Mouse (Mus musculus): ENCODE measurements around the gene Etv5.

Gene Etv5

GRCm38 (mm10) chr16:22439499-22440177 is at the start of gene Etv5:
Etv5 (minus strand) TSS chr16:22439719.
- peak; percentile 97 to 99 for DNase-seq (ENCODE audit: low spot score in 2 of 2)

GRCm38 (mm10) chr16:22483900-22484299 is 44.4 kb upstream of the Etv5 start:
- peak in 1 of 2 experiments; percentile 27 for DNase-seq (ENCODE audit: low spot score in 2 of 2)

DNA sequence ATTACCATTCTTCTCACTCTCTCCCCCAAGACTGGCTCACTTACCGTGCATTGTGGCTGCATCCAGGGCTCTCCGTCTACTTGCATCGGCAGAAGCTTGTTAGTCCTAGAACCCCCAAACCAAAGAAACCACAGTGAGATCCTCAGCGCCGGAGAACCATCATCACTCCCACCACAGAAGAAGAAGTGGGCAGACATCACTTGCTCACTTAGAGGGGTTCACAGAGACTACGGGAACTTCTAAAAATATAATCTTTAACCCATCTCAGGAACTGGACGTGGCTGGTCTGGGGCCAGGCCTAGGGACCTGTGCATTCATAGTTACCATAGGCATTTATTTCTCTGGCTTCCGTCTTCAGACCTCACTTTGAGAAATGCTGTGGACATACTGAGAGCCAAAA is 39.8 kb upstream of the Etv5 start:
- DNase-seq (ENCODE audit: low spot score in 2 of 2), result no peak

DNA sequence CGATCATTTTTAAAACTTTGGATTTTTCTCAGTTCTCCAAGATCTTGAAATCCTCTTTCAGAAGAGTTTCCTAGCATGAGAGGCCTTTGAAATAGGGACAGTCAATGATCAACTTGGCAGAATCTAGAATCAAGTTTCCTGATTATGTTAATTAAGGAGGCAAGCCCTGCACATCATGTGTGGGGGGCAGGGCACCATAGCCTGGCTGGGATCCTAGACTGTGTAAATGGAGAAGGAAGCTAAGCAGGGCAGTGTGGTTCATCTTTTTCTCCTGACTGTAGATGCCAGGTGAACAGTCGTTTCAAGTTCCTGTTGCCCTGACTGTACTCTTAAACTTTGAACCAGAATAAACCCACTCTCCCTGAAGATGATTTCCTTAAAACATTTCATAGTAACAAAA is 32.2 kb upstream of the Etv5 start:
- DNase-seq (ENCODE audit: low spot score in 2 of 2), result no peak

DNA sequence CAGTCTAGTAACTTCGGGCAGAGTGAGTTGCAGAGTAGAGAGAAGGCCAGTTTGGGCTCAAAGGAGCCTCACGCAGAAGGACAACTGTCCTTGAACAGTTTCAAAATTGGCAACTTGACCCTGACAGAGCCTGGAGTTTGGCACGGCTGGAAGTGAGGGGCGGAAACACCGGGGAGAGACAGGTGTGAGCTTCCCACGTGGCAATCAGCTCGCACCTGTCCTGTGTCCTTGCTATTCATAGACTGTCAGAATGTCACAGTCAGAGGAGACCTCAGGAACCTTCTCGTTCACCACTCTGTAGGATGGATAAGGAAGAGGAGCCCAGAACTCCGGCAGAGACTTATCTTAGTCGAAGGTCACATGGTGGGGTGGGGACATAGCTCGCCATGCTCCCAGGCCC is 29.9 kb upstream of the Etv5 start:
- DNase-seq (ENCODE audit: low spot score in 2 of 2), result no peak

GRCm38 (mm10) chr16:22467111-22467510 is 27.6 kb upstream of the Etv5 start:
- no peak for DNase-seq (ENCODE audit: low spot score in 2 of 2)

DNA sequence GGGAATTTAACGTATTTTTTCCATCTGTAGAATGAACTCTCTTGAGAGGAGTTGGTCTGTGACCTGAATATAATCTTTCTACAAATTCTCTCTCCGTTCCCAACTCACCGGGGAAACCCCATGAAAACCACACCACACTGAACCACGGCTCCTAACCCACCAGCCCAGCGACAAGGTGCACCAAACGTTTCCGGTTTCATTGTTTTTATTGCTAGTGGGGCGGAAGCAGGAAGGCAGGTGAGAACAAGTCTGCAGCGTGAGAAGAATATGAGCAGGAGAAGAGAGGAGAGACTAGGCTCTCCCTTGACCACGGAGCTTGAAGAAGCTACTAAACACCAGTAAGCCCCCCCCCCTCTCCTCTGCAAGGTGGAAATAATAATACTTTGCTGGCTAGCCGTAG is 26.9 kb upstream of the Etv5 start:
- no peak for DNase-seq (ENCODE audit: low spot score in 2 of 2)

- no peak for DNase-seq (ENCODE audit: low spot score in 2 of 2)
Observed at GRCm38 (mm10) chr16:22462220-22462619, 22.7 kb upstream of the Etv5 start.

GRCm38 (mm10) chr16:22461728-22462127 is 22.2 kb upstream of the Etv5 start:
- DNase-seq (ENCODE audit: low spot score in 2 of 2), result no peak

DNA sequence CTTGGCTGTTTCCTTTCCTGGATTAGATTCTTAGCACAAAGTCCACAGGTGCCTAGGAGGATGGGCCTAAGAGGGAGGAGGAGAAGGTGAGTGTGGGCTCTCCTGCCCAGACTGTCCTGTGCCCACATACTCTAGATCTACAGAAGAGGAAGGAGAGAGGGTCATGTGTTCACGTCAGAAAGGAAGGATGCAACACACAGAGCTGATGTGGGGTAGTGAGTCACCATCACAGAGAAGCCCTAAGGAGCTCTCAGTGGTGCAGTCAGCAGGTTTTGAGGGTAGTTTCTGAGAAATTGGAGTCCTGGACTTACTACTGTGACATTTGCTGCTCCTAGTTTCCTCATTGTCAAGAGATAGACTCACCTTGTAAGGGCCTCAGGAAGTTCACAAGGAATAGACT is 21.4 kb upstream of the Etv5 start:
- DNase-seq (ENCODE audit: low spot score in 2 of 2), result no peak

DNA sequence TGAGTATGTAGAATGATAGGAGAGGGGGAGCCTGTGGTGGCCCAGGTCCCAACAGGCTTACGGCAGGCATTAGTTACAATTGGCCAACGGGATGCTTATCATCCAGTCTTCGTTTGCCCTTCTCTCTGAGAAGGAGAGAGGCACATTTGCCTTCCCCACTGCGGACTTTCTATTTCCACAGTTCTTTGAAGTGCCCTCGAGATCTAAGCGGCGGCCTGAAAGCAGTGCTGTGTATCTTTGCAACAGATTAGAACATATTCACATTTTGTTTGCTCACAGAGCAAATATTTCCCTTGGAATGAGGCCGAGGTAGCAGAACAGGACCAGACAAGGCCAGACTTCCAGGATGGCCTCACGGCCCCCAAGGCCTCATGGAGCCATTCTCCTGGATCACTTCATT is 12.6 kb upstream of the Etv5 start:
- DNase-seq (ENCODE audit: low spot score in 2 of 2), result no peak

DNA sequence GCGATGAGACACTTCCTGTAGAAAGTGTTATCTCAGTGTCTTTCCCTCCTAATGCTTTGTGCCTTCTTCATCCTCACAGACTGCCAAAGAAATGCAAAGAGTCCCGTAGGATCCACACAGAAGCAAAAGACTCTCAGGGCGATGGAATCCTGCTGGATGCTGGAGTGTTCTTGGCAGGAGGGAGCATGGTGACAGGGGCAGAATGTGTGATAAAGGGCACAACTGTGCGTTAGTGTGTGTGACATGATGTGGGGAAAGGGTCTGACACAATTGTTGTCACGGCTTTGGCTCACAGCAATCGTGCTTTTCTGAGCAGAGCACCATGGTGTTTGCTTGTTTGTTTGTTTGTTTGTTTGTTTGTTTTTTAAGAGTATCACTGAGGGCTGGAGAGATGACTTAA is 8.6 kb upstream of the Etv5 start:
- DNase-seq (ENCODE audit: low spot score in 2 of 2), result no peak

DNA sequence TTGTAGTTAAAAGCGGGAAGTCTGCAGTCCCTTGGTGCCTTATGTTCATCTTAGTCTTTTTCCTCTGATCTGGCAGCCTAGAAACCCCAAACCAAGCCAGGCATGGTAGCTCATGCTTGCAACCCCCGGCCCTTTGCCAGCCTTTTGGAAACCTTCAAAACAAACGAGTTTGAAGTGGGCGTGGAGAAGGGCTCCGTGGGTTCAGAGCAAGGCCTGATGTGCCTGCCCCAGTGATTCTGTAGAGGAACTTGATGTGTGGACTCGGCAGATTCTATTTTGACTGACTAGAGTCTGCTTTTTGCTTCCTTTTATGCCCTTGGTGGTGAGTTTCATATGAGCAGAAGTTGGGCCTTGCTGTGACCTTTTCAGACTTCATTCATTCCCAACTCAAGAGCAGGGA is 5.3 kb upstream of the Etv5 start:
- no peak for DNase-seq (ENCODE audit: low spot score in 2 of 2)

DNA sequence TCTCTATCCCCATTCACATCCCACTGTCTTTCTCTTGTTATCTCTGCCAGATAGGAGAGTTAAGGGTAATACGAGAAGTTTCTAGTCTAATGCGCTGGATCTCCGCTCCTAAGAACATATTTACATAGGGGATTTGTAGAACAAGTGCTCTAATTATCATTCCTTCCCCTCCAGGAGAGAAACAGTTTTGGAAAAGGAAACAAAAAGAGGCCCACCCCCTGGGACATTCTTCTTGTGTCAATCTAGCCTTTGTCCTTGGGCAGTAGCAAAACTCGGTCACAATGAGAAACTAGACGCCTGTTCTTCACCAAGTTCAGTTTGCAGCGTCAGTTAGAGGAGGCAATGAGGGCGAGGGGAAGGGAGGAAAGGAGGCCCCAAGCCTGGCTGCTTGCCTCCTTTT is 2.7 kb upstream of the Etv5 start:
- no peak for DNase-seq (ENCODE audit: low spot score in 2 of 2)

DNA sequence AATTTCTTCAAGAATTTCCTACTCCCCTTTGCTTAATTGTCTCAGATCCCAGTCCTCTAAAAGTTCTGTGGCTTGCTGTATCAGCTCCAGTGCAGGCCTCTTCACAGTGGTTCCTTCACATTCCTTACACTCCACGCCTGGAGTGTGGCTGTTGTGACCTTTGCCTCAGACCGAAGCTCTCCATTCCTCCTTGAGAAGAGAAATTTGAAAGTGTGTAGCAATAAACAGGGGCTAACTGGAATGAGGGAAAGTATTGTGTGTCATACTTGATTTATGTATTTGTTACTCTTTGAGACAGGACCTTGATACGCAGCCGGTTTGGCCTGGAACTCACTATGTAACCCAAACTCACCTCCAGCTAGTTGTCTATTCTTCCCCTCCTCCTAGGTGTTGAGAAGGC is 1.8 kb upstream of the Etv5 start:
- DNase-seq (ENCODE audit: low spot score in 2 of 2), result no peak

DNA sequence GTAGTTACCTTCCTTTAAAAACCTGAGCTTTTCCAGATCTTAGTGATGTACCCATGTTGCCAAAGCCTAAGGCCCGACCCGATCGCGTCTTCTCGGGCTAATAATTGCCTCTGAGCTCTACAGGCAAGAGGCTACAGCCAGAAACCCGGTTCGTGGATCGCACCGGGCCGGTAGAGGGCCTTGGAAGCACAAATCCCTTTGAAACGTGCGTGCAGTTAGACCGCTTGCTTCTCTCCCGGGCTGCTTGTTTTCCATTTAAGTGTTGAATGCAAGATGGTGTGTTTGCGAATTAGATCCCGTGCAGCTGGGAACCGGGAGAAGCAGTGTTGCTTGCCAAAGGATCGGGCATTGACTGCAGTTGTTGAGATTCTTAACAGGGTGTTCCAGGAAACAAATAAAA is 750 bp upstream of the Etv5 start:
- DNase-seq (ENCODE audit: low spot score in 2 of 2), result peak; percentile 29 to 43

DNA sequence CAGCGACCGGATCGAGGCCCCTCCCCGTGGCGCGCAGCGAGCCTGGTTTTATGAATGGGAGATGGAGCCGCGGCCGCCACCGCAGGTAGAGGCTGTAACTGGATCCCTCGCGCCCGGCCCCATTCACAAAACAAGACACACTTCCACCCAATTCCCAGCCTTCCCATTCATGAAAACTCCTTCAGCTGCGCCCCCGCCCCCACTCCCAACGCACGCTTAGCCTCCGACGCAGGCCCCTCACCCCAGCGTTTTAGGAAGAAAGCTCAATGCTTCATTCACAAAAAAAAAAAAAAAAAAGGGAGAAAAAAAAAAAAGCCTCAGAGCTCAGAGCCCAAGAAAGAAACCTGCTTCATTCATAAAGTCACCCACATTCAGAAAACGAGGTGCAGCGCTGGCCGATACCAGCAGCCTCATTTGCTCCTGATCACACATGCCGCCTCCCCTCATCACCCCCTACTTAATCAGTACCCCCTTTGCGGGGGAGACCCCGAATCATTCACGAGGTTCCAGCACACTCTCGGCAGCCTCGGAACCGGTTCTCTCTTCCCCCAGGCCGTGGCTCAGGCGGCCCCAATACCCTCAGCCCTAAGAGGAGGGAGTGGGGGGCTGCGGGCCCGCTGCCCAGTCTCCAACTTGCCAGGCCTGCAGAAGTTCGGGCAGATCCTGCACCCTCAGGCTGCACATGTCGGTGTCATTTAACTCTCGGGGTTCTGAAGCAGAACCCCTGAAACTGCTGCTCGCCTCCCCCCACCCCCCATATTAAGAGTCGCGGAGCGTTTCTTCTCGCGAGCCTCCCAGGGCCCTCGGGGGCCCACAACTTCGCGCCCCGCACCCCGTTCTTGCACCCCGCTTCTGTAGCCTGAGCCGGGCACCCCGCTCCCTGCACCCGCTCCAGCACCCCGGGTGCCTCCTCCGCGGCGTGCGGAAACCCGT is 812 bp downstream of the Etv5 start:
- DNase-seq (ENCODE audit: low spot score in 2 of 2), result peak; percentile 48 to 50

DNA sequence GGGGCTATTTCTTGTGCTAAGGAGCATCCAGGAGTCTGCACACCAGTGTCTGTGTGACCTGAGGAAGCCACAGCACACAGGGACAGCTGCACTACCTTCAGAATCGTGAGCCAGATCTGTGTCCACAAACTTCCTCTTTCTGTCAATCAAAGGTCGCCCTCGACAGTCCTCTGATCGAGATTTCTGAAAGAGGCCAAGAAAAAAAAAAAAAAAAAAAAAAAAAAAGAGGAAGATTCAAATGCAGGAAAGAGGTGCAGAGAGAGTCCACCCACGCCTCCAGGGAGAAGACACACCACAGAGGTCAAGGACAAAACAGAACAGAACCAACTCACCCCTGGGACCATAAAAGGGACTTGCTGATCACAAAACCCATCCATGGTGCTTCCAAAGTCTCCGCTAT is 3.4 kb downstream of the Etv5 start:
- no peak for DNase-seq (ENCODE audit: low spot score in 2 of 2)

GRCm38 (mm10) chr16:22434530-22434929 is 5.0 kb downstream of the Etv5 start:
- no peak for DNase-seq (ENCODE audit: low spot score in 2 of 2)

DNA sequence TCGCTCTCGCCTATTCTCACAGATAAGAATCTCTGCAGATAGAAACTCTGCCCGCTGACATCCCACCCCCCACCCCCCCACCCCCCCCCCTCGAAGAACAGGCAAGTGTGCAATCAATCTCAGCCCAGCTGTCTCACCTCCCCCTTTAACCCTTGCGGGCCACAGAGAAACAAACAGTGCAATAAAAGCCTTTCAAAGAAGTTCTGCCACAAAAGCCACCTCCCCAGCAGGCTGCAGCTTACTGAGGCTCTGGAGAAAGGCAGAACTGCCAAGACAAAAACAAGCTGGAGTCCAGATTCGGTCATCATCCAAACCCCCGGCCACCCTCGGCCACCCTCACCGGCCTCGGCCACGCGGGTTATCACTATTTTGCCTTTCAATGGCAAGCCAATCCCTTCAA is 5.6 kb downstream of the Etv5 start:
- DNase-seq (ENCODE audit: low spot score in 2 of 2), result no peak

GRCm38 (mm10) chr16:22431773-22432172 is 7.7 kb downstream of the Etv5 start:
- DNase-seq (ENCODE audit: low spot score in 2 of 2), result no peak

DNA sequence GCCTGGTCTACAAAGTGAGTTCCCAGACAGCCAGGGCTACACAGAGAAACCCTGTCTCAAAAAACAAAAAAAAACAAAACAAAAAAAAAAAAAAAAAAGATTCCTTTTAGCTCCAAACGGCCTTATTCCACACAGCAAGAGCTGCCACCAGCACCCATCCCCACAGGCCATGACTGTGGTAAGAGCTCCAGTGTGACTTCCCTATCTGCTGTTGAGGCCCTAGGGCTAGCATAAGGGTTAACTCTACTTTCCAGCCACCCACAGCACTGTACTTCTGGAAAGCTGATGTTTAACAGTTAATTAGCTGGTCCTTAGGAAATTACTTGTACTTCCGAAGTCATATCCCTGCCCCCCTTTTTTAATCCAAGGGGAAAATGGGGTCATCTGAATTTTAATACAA is 8.2 kb downstream of the Etv5 start:
- DNase-seq (ENCODE audit: low spot score in 2 of 2), result no peak

Measured in frontal cortex, postnatal 25 days (tissue).